Mouse (Mus musculus): ENCODE results near the gene Gm37240. TPM values are rescaled to one million over a fixed set of nuclear protein-coding genes. Genes with fewer than 3 reads are reported as not detected.

Gene Gm37240
- polyA plus RNA-seq, 1 experiment from 2014 or later = 13.4 TPM

- H3K4me3 ChIP-seq (ENCODE audit: low read depth, low read length) = peak overlapping the region; percentile 53
- H3K9me3 ChIP-seq (ENCODE audit: control insufficient read depth, low read length) = no peaks in the 10 kb centered on the region
- H3K4me2 ChIP-seq (ENCODE audit: low read depth, low read length) = peak overlapping the region; percentile 86
- no peaks in the 10 kb centered on the region for H3K27me3 ChIP-seq (replicated peaks; ENCODE audit: control insufficient read depth, insufficient read depth, low read length)
- DNase-seq (ENCODE audit: low spot score) (peak; percentile 79), ATAC-seq (ENCODE audit: low read depth) (no peak; the same call in 1 of the 2 replicates)
- H3K9ac ChIP-seq (ENCODE audit: low read depth, low read length) = peak overlapping the region; percentile 66; the same call in 1 of the 2 replicates
- H3K4me1 ChIP-seq (ENCODE audit: control insufficient read depth, insufficient read depth, low read length) = peaks cover 12% of the 10 kb centered on the region
- peak overlapping the region; percentile 68; the same call in 1 of the 2 replicates for H3K27ac ChIP-seq (replicated peaks; ENCODE audit: low read depth, low read length)
- H3K36me3 ChIP-seq (ENCODE audit: control insufficient read depth, insufficient read depth, low read length) = no peaks in the 10 kb centered on the region
- 7% methylated on average over 11 of the region's 11 CpGs for WGBS
Measured at GRCm38 (mm10) chr3:85888221-85888671, 928 bp upstream of the Gm37240 start.

DNA sequence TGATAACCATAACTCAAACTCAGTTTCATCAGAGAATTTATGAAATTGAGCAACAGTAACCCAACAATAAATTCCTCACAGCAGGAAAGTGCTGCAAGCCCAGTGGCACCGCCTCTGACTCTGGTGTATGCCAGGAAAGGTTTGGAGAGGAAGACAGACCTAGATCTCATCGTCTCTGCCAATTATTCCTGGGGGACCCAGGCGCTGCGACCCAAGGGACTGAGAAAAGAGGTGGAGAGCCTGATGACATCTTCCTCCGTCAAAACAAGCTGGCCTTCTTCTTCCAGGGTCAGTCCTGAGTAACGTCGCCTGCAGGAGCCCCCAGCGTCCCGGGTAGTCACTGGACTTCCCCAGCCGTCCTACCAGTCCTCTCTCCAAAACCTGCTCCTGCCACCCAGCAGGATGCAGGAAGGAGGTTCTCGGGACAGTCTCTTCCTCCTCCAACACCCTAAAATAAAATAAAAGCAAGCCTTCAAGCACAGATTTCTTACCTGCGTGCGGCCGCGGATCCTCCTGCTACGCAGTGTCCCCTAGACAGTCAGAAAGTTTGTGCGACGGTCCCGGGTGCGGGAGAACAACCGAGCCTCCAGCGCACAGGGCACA, 581 bp downstream of the Gm37240 start:
- 5% methylated on average over 22 of the region's 22 CpGs for WGBS
- Histone ChIP-seq H3K4me3 (ENCODE audit: low read depth, low read length) (peak overlapping the region; percentile 53), H3K27me3 (replicated peaks; ENCODE audit: control insufficient read depth, insufficient read depth, low read length) (no peaks in the 10 kb centered on the region), H3K36me3 (ENCODE audit: control insufficient read depth, insufficient read depth, low read length) (no peaks in the 10 kb centered on the region), H3K4me2 (ENCODE audit: low read depth, low read length) (peak overlapping the region; percentile 86), H3K4me1 (ENCODE audit: control insufficient read depth, insufficient read depth, low read length) (peaks cover 12% of the 10 kb centered on the region), H3K27ac (replicated peaks; ENCODE audit: low read depth, low read length) (peak overlapping the region; percentile 61), H3K9me3 (ENCODE audit: control insufficient read depth, low read length) (no peaks in the 10 kb centered on the region), H3K9ac (ENCODE audit: low read depth, low read length) (peak overlapping the region; percentile 66)
- ATAC-seq (ENCODE audit: low read depth) (peak; percentile 1; the same call in 1 of the 2 replicates), DNase-seq (ENCODE audit: low spot score) (peak; percentile 20)

DNA sequence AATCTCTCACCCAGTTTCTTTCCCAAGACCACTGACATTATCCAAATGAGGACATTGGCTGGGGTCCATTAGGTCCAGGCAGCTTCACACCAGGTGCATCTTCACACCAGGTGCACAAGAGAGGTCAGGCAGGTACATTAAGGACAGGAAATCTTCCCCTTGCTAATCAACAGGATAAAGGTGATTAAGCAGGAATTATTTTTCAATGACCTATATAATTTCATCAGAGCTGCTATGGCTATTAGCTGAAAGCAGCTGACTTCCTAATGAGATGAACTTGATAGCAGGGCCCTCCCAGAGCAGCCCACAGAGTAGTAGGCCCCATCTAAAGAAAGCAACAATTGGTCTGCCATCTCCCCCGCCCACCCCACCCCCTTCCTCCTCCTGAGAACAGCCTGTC, 1.4 kb downstream of the Gm37240 start:
- no peak overlapping the region for H3K9ac ChIP-seq (ENCODE audit: low read depth, low read length)
- peak overlapping the region; percentile 86 for H3K4me2 ChIP-seq (ENCODE audit: low read depth, low read length)
- ATAC-seq (ENCODE audit: low read depth) (no peak), DNase-seq (ENCODE audit: low spot score) (peak; percentile 7)
- H3K36me3 ChIP-seq (ENCODE audit: control insufficient read depth, insufficient read depth, low read length) = no peaks in the 10 kb centered on the region
- WGBS = 33% methylated on average over 1 of the region's 1 CpGs
- no peaks in the 10 kb centered on the region for H3K9me3 ChIP-seq (ENCODE audit: control insufficient read depth, low read length)
- no peak overlapping the region for H3K27ac ChIP-seq (replicated peaks; ENCODE audit: low read depth, low read length)
- peak overlapping the region; percentile 53; the same call in 1 of the 2 replicates for H3K4me3 ChIP-seq (ENCODE audit: low read depth, low read length)
- H3K27me3 ChIP-seq (replicated peaks; ENCODE audit: control insufficient read depth, insufficient read depth, low read length) = no peaks in the 10 kb centered on the region
- H3K4me1 ChIP-seq (ENCODE audit: control insufficient read depth, insufficient read depth, low read length) = peaks cover 12% of the 10 kb centered on the region

- Histone ChIP-seq H3K4me3 (ENCODE audit: low read depth, low read length) (no peak overlapping the region), H3K9me3 (ENCODE audit: control insufficient read depth, low read length) (no peaks in the 10 kb centered on the region), H3K36me3 (ENCODE audit: control insufficient read depth, insufficient read depth, low read length) (no peaks in the 10 kb centered on the region), H3K4me1 (ENCODE audit: control insufficient read depth, insufficient read depth, low read length) (no peaks in the 10 kb centered on the region), H3K27ac (replicated peaks; ENCODE audit: low read depth, low read length) (no peak overlapping the region), H3K4me2 (ENCODE audit: low read depth, low read length) (no peak overlapping the region), H3K9ac (ENCODE audit: low read depth, low read length) (no peak overlapping the region), H3K27me3 (replicated peaks; ENCODE audit: control insufficient read depth, insufficient read depth, low read length) (no peaks in the 10 kb centered on the region)
- WGBS = 91% methylated on average over 2 of the region's 2 CpGs
- no peak for DNase-seq (ENCODE audit: low spot score)
- no peak for ATAC-seq (ENCODE audit: low read depth)
Measured at GRCm38 (mm10) chr3:85880687-85881086, 6.6 kb downstream of the Gm37240 start.

- H3K9ac ChIP-seq (ENCODE audit: low read depth, low read length) = no peak overlapping the region
- no peak for DNase-seq (ENCODE audit: low spot score)
- 84% methylated on average over 8 of the region's 8 CpGs for WGBS
- no peaks in the 10 kb centered on the region for H3K4me1 ChIP-seq (ENCODE audit: control insufficient read depth, insufficient read depth, low read length)
- no peaks in the 10 kb centered on the region for H3K9me3 ChIP-seq (ENCODE audit: control insufficient read depth, low read length)
- H3K27ac ChIP-seq (replicated peaks; ENCODE audit: low read depth, low read length) = no peak overlapping the region
- no peaks in the 10 kb centered on the region for H3K27me3 ChIP-seq (replicated peaks; ENCODE audit: control insufficient read depth, insufficient read depth, low read length)
- H3K4me3 ChIP-seq (ENCODE audit: low read depth, low read length) = no peak overlapping the region
- H3K4me2 ChIP-seq (ENCODE audit: low read depth, low read length) = no peak overlapping the region
- H3K36me3 ChIP-seq (ENCODE audit: control insufficient read depth, insufficient read depth, low read length) = no peaks in the 10 kb centered on the region
- ATAC-seq (ENCODE audit: low read depth) = no peak
Measured at GRCm38 (mm10) chr3:85880068-85880467, 7.2 kb downstream of the Gm37240 start.

GRCm38 (mm10) chr3:85878911-85879310, 8.4 kb downstream of the Gm37240 start:
- ATAC-seq (ENCODE audit: low read depth) (no peak), DNase-seq (ENCODE audit: low spot score) (no peak)
- Histone ChIP-seq H3K27me3 (replicated peaks; ENCODE audit: control insufficient read depth, insufficient read depth, low read length) (no peaks in the 10 kb centered on the region), H3K36me3 (ENCODE audit: control insufficient read depth, insufficient read depth, low read length) (no peaks in the 10 kb centered on the region), H3K4me1 (ENCODE audit: control insufficient read depth, insufficient read depth, low read length) (no peaks in the 10 kb centered on the region), H3K9ac (ENCODE audit: low read depth, low read length) (no peak overlapping the region), H3K27ac (replicated peaks; ENCODE audit: low read depth, low read length) (no peak overlapping the region), H3K4me2 (ENCODE audit: low read depth, low read length) (no peak overlapping the region), H3K4me3 (ENCODE audit: low read depth, low read length) (no peak overlapping the region), H3K9me3 (ENCODE audit: control insufficient read depth, low read length) (no peaks in the 10 kb centered on the region)
- 79% methylated on average over 5 of the region's 5 CpGs for WGBS

GRCm38 (mm10) chr3:85863996-85864395, 23.3 kb downstream of the Gm37240 start:
- Histone ChIP-seq H3K9ac (ENCODE audit: low read depth, low read length) (no peak overlapping the region), H3K4me2 (ENCODE audit: low read depth, low read length) (no peak overlapping the region), H3K27me3 (replicated peaks; ENCODE audit: control insufficient read depth, insufficient read depth, low read length) (no peaks in the 10 kb centered on the region), H3K27ac (replicated peaks; ENCODE audit: low read depth, low read length) (no peak overlapping the region), H3K4me1 (ENCODE audit: control insufficient read depth, insufficient read depth, low read length) (no peaks in the 10 kb centered on the region), H3K4me3 (ENCODE audit: low read depth, low read length) (no peak overlapping the region), H3K36me3 (ENCODE audit: control insufficient read depth, insufficient read depth, low read length) (no peaks in the 10 kb centered on the region), H3K9me3 (ENCODE audit: control insufficient read depth, low read length) (peaks cover 2% of the 10 kb centered on the region; the same call in 1 of the 2 replicates)
- ATAC-seq (ENCODE audit: low read depth) (no peak), DNase-seq (ENCODE audit: low spot score) (no peak)
- 29% methylated on average over 3 of the region's 3 CpGs for WGBS

GRCm38 (mm10) chr3:85862886-85863285, 24.4 kb downstream of the Gm37240 start:
- Histone ChIP-seq H3K4me3 (ENCODE audit: low read depth, low read length) (no peak overlapping the region), H3K27ac (replicated peaks; ENCODE audit: low read depth, low read length) (no peak overlapping the region), H3K4me2 (ENCODE audit: low read depth, low read length) (no peak overlapping the region), H3K27me3 (replicated peaks; ENCODE audit: control insufficient read depth, insufficient read depth, low read length) (no peaks in the 10 kb centered on the region), H3K4me1 (ENCODE audit: control insufficient read depth, insufficient read depth, low read length) (0 out of 2 replicates have a peak, but pooled peaks cover 3% of the 10 kb centered on the region), H3K9ac (ENCODE audit: low read depth, low read length) (no peak overlapping the region), H3K9me3 (ENCODE audit: control insufficient read depth, low read length) (no peaks in the 10 kb centered on the region), H3K36me3 (ENCODE audit: control insufficient read depth, insufficient read depth, low read length) (no peaks in the 10 kb centered on the region)
- 79% methylated on average over 2 of the region's 2 CpGs for WGBS
- ATAC-seq (ENCODE audit: low read depth) = no peak
- no peak for DNase-seq (ENCODE audit: low spot score)

- no peaks in the 10 kb centered on the region for H3K27me3 ChIP-seq (replicated peaks; ENCODE audit: control insufficient read depth, insufficient read depth, low read length)
- 0 out of 2 replicates have a peak, but pooled peaks cover 3% of the 10 kb centered on the region for H3K4me1 ChIP-seq (ENCODE audit: control insufficient read depth, insufficient read depth, low read length)
- H3K9me3 ChIP-seq (ENCODE audit: control insufficient read depth, low read length) = no peaks in the 10 kb centered on the region
- no peak for DNase-seq (ENCODE audit: low spot score)
- no peak overlapping the region for H3K9ac ChIP-seq (ENCODE audit: low read depth, low read length)
- H3K4me3 ChIP-seq (ENCODE audit: low read depth, low read length) = no peak overlapping the region
- no peak overlapping the region for H3K27ac ChIP-seq (replicated peaks; ENCODE audit: low read depth, low read length)
- 82% methylated on average over 5 of the region's 5 CpGs for WGBS
- H3K36me3 ChIP-seq (ENCODE audit: control insufficient read depth, insufficient read depth, low read length) = no peaks in the 10 kb centered on the region
- H3K4me2 ChIP-seq (ENCODE audit: low read depth, low read length) = no peak overlapping the region
- no peak for ATAC-seq (ENCODE audit: low read depth)
Measured at GRCm38 (mm10) chr3:85860996-85861395, 26.3 kb downstream of the Gm37240 start.
